Mouse (Mus musculus): ENCODE data around the gene Ptdss2. TPM values are rescaled to one million over a fixed set of nuclear protein-coding genes. Genes with fewer than 3 reads are reported as not detected.

Gene Ptdss2
- 10 to 100 TPM; 50.1 to 53.9 TPM for total RNA-seq (2021)

- DNase-seq = no peak
- intact Hi-C loops (cut with DNase I) = no loop called here
These were observed at the start of gene Ptdss2 for GRCm38 (mm10) chr7:141122245-141122644. Gene Ptdss2, plus strand, starts transcription at chr7:141122382.

DNA sequence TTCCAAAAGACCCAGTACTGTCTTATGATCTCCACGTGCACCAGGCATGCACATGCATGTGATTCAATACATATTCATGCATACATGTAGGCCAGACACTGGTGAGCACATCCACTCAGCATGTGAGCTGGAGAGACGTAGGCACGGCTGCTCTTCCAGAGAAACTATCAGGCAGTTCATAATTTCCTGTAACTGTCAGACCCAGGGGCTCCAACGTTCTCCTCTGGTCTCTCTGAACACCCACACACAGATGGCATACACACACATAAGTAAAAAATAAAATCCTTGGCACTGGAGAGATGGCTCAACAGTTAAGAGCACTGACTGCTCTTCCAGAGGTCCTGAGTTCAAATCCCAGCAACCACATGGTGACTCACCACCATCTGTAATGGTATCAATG, 48.4 kb upstream of the Ptdss2 start:
- intact Hi-C loops (cut with DNase I) = no loop called here
- no peak for DNase-seq

GRCm38 (mm10) chr7:141077841-141078240, 44.3 kb upstream of the Ptdss2 start, which contains the start of gene Pkp3:
Gene Pkp3, plus strand, starts transcription at chr7:141078218.
- intact Hi-C loops (cut with DNase I) = no loop called here

GRCm38 (mm10) chr7:141078876-141079275, 43.3 kb upstream of the Ptdss2 start:
- intact Hi-C loops (cut with DNase I) = no loop called here
- no peak for DNase-seq

More at GRCm38 (mm10) chr7:141077841-141078240, 44.3 kb upstream of the Ptdss2 start, which contains the start of gene Pkp3:
- DNase-seq = no peak

GRCm38 (mm10) chr7:141079481-141080449, 42.4 kb upstream of the Ptdss2 start:
- intact Hi-C loops (cut with DNase I) = no loop called here
- no peak for DNase-seq

DNA sequence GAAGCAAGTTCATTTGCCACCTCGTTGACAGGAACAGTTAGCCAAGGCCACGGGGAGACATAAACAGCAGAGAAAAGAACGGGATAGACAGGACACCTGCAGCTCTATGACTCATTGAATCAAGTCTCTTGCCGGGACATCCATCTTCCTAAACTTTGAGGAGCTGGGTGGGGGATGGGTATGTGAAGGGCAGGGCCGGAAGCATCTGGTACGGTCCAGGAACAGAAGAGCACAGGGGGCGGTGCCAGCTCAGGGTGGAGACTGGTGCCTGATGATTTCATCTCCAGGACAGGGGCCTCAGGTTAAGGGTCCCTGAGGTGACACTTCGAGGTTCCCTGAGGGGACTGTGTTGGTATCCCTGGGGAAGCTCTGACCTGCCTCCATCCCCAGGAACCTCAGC, 34.3 kb upstream of the Ptdss2 start:
- DNase-seq = no peak
- intact Hi-C loops (cut with DNase I) = no loop called here

DNA sequence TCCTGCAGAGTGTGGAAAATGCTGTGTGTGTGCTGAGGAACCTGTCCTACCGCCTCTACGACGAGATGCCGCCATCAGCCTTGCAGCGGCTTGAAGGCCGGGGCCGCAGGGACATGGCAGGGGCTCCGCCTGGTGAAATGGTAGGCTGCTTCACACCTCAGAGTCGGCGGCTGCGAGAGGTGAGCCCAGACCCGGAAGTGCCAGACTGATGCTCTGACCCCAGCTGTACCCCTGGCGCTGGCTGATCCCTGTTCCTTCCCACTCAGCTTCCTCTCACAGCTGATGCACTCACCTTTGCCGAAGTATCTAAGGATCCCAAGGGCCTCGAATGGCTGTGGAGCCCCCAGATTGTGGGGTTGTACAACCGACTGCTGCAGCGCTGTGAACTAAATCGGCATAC, 33.7 kb upstream of the Ptdss2 start:
- intact Hi-C loops (cut with DNase I) = no loop called here
- no peak for DNase-seq

DNA sequence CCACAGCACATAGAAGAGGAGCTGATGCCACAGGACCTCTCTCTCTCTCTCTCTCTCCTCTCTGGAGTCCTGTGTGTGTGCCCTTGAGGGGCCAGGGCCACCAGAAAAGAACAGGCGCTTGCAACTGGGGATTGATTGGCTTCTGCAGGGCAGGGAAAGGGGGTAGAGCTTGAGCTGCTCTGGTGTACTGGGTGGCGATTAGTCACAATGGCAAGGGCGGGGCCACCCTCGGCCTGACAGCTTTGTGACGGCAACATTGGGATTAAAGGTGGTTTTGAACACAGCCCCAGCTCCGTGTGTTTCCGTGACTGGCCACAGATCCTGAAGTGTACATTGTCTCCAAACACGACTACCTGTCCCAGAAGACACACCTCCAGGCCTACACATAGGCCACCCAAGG, 32.0 kb upstream of the Ptdss2 start:
- intact Hi-C loops (cut with DNase I) = no loop called here
- DNase-seq = no peak

DNA sequence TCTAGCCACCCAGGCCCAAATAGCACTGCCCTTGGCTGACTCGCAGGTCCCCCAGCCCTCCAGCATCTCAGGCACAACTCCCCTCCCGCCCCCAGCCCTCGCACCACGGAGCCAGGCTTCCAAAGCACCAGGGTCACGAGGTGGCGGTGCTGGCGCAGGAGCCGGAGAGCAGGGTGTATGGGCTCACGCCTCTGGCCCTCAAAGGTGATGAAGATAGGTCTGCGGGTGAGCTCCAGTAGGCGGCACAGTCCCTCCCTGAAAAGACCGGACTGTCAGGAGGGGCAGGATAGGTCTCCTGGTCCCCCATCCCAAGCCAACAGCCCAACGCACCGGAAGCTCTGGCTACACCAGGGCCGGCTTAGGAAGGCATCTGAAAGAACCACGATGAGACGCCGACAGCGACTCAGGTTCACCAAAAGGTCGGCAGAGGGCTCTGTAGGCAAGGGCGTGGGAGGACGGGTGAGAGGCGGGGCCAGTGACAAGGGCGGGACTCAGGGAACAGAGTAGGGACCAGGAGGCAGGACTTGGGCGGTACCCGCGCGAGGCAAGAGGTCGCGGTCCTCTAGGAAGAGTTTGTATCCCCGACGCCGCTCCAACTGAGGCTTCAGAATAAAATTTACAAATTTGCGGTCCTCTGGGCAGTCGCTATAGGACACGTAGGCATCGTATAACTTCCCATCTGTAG, 30.0 kb upstream of the Ptdss2 start:
- intact Hi-C loops (cut with DNase I) = no loop called here

DNA sequence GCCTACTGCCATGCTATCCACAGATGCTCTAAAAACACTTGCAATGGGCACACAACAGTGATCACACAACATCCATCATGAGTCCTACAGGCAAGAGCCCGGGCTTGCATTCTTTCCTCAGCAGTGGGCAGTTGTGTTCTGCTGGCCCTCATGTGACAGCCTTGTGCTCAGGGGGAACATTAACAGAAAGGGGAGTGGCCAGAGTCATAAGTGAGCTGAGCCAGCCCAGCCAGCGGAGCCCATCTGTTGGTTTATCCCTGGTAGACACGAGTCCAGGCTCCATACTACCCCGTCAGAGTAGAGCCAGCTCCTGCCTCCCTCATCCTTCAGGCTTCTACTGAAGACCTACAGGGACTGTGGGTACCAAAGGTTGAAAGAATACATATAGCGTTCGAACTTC, 28.2 kb upstream of the Ptdss2 start:
- DNase-seq = no peak
- intact Hi-C loops (cut with DNase I) = no loop called here

More for the DNA sequence above, 30.0 kb upstream of the Ptdss2 start:
- peak; percentile 75 for DNase-seq

GRCm38 (mm10) chr7:141094487-141095205, 27.5 kb upstream of the Ptdss2 start:
- intact Hi-C loops (cut with DNase I) = no loop called here
- DNase-seq = no peak

DNA sequence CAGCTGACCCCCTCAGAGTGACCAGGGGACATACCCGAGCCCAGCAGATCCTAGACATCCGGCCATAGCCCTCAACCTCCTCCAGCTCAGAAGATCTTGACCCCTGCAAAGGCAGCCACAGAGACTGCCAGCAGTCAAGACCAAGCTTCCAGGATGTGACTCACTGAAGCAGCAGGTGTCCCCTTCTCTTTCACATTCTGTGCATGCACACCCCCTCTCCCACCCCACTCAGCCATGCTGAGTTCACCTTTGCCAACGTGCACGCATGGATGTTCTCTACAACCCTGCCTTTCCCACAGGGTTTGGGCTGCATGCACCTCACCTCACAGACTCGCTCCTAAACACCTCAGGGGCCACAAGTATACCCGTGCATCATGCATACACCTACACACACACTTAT, 26.2 kb upstream of the Ptdss2 start:
- intact Hi-C loops (cut with DNase I) = no loop called here
- DNase-seq = no peak

GRCm38 (mm10) chr7:141096649-141097056, 25.5 kb upstream of the Ptdss2 start:
- no peak for DNase-seq
- intact Hi-C loops (cut with DNase I) = no loop called here

GRCm38 (mm10) chr7:141097177-141097576, 25.0 kb upstream of the Ptdss2 start:
- intact Hi-C loops (cut with DNase I) = no loop called here

DNA sequence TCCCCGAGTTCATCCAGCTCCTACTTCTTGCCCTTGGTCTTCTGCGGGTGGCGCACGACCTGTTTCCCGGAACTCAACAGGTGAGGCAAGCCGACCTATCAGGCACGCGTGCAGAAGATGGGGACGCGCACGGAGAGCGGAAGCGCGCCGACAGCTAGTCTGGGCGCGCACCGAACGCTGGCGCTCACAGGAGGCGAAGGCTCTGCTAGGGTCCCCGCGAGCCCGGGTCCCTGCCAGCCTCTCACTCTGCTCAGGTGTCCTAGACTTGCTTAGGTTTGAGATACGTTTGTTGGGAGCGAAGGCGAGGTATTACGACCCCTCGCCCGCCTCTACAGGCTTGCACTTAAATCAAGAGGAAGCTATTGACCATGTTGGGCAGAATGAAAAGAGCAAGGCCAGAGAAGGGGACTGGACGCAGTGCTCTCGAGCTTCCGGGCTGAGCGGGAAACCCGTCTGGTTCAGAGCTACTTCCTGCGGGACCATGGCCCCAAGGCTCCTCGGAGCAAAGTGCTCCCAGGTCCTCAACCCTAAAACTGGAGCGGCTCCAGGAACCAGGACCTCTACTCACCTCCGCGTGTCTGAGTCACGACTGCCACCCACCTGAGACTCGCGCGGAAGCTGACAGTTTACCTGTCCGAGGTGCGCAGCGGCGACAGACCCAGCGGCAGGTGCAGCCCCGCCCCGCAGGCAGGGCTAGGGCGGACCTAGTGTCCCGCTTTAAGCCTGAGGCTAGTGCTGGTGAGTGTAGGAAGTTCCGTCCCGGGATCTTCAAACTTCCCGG, 22.1 kb upstream of the Ptdss2 start, which contains the start of gene Sigirr:
Sigirr (minus strand) TSS at position 662 of the 781 bp plus-strand sequence.
- DNase-seq = no peak
- intact Hi-C loops (cut with DNase I) = no loop called here

More at GRCm38 (mm10) chr7:141097177-141097576, 25.0 kb upstream of the Ptdss2 start:
- no peak for DNase-seq

DNA sequence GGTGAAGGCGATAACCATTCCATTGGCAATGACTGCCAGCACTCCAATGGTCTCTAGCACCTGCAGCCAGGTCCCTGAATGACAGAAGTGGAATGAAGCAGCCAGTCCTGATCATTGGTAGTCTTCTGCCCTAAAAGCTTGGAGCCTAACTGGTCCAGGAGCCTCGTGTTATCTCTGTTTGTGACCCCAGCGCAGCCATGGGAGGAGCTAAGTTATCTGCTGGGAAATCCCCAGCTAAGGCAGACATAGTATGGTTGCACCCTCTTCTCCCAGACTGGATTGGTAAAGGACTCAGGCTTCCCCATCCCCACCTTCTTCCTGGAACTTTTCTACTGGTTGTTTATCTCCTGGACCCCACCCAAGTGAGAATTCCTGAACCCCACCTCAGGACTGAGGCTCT, 19.0 kb upstream of the Ptdss2 start:
- intact Hi-C loops (cut with DNase I) = no loop called here
- no peak for DNase-seq

DNA sequence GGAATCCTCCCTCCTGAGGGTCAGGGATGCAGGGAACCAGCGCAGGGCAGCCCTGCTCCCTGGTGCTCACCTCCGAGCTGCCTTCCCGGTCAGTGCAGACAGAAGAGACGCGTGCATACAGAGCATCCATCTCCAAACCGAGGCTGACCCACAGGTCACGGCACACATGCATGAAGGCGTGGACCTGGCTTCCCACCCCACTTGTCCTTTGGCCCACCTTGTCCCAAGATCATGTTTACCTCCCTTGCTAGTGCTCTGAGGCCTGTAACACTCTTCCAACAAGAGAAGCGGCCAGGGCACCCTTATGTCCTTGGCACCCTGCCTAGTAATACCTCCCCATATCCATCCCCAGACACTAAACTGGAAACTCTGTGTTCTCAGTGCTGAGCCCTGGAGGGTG, 6.3 kb upstream of the Ptdss2 start:
- intact Hi-C loops (cut with DNase I) = no loop called here
- no peak for DNase-seq

DNA sequence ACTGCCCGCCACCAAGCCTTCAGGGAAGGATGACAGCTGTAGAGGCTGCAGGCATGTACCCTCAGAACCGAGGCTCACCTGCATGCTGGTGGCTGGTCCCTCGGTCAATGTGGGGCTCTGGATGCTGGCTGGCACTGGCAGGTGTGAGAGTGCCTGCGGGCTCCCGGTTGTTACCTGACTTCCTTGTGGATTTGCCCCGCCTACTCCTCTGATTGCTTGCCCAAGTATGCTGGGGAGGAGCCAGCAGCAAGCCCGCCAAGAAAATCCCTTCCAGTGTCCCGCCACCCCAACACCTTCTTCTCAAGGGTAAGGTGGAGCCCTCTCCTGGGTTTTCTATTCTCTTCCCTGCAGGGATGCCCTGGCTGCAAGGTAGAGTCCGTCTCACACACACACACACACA, 4.5 kb upstream of the Ptdss2 start, which contains the start of gene Ano9:
Ano9 (minus strand) TSS at position 171 of the 400 bp plus-strand sequence.
- intact Hi-C loops (cut with DNase I) = no loop called here
- no peak for DNase-seq

GRCm38 (mm10) chr7:141119487-141119886, 2.7 kb upstream of the Ptdss2 start:
- intact Hi-C loops (cut with DNase I) = no loop called here
- DNase-seq = no peak

DNA sequence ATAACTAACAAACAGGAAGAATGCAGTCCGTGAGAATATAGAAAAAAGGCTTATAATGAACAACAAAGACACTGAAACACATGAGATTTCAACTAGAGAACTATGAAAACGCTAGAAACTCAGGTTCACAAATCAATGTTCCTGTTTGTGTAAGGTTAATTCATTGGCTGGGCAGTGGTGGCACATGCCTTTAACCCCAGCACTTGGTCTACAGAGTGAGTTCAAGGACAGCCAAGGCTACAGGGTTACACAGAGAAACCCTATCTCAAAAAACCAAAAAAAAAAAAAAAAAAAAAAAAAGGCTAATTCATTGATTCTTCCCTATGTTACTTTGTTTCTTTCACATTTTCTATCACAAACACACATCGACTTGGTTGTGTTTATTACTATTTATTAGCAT, 1.6 kb upstream of the Ptdss2 start:
- no peak for DNase-seq
- intact Hi-C loops (cut with DNase I) = no loop called here

All from left cerebral cortex, postnatal 4 days (tissue).